Mouse (Mus musculus) midbrain, embryonic 14.5 days (tissue): ENCODE measurements around the gene Gm20388. TPM values are rescaled to one million over a fixed set of nuclear protein-coding genes. Genes with fewer than 3 reads are reported as not detected.
"Not testable (repeated sequence)": the region's sequence is repeated elsewhere in the genome, so short reads cannot be mapped to it uniquely, and the experiment has no call there.

ENCODE experiments used
- ATAC-seq: fragments of 200-750 bp; cut with Nextera tagmentation; 2 replicates; pipeline ENCODE4 v1.8.0; 2017; ENCODE audit warnings: moderate number of reproducible peaks, moderate library complexity; ENCODE audit not compliant: low FRiP score, low TSS enrichment
- DNase-seq: peaks from one replicate; pipeline ENCODE4 v3.0.0-alpha.2; 2015
- H3K27ac ChIP-seq: fragments of 300-500 bp; sonication (generic); replicated peaks from 2 replicates; pipeline ENCODE4 v1.5.1; 2014; ENCODE audit warnings: mild to moderate bottlenecking, low read depth, low read length, moderate library complexity
- H3K27me3 ChIP-seq: fragments of 300-500 bp; sonication (generic); 2 replicates; pipeline ENCODE4 v1.6.1; 2014; ENCODE audit warnings: low read length, control low read depth, mixed read lengths; ENCODE audit not compliant: control insufficient read depth, insufficient read depth
- H3K36me3 ChIP-seq: fragments of 300-500 bp; sonication (generic); 2 replicates; pipeline ENCODE4 v1.6.1; 2014; ENCODE audit warnings: low read length, control low read depth; ENCODE audit not compliant: control insufficient read depth, insufficient read depth
- H3K4me1 ChIP-seq: fragments of 300-500 bp; sonication (generic); 2 replicates; pipeline ENCODE4 v1.6.1; 2014; ENCODE audit warnings: mild to moderate bottlenecking, antibody characterized with exemption, low read length, control low read depth; ENCODE audit not compliant: control insufficient read depth, insufficient read depth
- H3K4me2 ChIP-seq: fragments of 300-500 bp; sonication (generic); 2 replicates; pipeline ENCODE4 v1.6.1; 2014; ENCODE audit warnings: mild to moderate bottlenecking, low read length, moderate library complexity
- H3K4me3 ChIP-seq: fragments of 300-500 bp; sonication (generic); replicated peaks from 2 replicates; pipeline ENCODE4 v1.5.1; 2014; ENCODE audit warnings: low read depth, low read length
- H3K9ac ChIP-seq: fragments of 300-500 bp; sonication (generic); replicated peaks from 2 replicates; pipeline ENCODE4 v1.6.1; 2014; ENCODE audit warnings: mild to moderate bottlenecking, low read length, moderate library complexity
- H3K9me3 ChIP-seq: fragments of 300-500 bp; sonication (generic); 2 replicates; pipeline ENCODE4 v1.6.1; 2016; ENCODE audit warnings: low read length, control low read depth, mixed read lengths; ENCODE audit not compliant: control insufficient read depth
- WGBS: fragments of 180-500 bp; shearing (Covaris S2); extraction: QIAGEN DNeasy Blood & Tissue Kit; methylation state at CpG from one replicate; pipeline ENCODE4 v1.1.7; 2014; 5-methylcytosine and 5-hydroxymethylcytosine counted together
- polyA plus RNA-seq: library from polyadenylated mRNA; unstranded; fragments of >200 nt; fragmentation: Nextera tagmentation; extraction: Ambion mirVana; gene quantifications from 2 replicates; pipeline ENCODE4 v1.2.1, GENCODE M21; 2014

Gm20388 gene
- polyA plus RNA-seq, 1 experiment from 2014 or later, result 4.1 TPM

- WGBS, result 23% methylated on average over 22 of the region's 22 CpGs
- H3K4me3 ChIP-seq, result peak overlapping the region; percentile 99
- H3K4me1 ChIP-seq, result peaks cover 32% of the 10 kb centered on the region
- H3K9ac ChIP-seq, result peak overlapping the region; percentile 76
- no peaks in the 10 kb centered on the region for H3K27me3 ChIP-seq
- no peaks in the 10 kb centered on the region for H3K36me3 ChIP-seq
- peak overlapping the region; percentile 95 for H3K27ac ChIP-seq
- no peak for DNase-seq
- H3K4me2 ChIP-seq, result peak overlapping the region; percentile 87
- no peaks in the 10 kb centered on the region for H3K9me3 ChIP-seq
- ATAC-seq, result no peak
These were observed 3132.5 kb downstream of the Gm20388 start for GRCm38 (mm10) chr8:123042974-123043625.

- Histone ChIP-seq H3K4me1 (peaks cover 25% of the 10 kb centered on the region), H3K27me3 (no peaks in the 10 kb centered on the region), H3K27ac (no peak overlapping the region), H3K9me3 (no peaks in the 10 kb centered on the region), H3K4me3 (no peak overlapping the region), H3K36me3 (no peaks in the 10 kb centered on the region), H3K4me2 (no peak overlapping the region), H3K9ac (no peak overlapping the region)
- no peak for DNase-seq
- 94% methylated on average over 3 of the region's 3 CpGs for WGBS
- no peak for ATAC-seq
These were observed 3133.3 kb downstream of the Gm20388 start for GRCm38 (mm10) chr8:123043941-123044340.

DNA sequence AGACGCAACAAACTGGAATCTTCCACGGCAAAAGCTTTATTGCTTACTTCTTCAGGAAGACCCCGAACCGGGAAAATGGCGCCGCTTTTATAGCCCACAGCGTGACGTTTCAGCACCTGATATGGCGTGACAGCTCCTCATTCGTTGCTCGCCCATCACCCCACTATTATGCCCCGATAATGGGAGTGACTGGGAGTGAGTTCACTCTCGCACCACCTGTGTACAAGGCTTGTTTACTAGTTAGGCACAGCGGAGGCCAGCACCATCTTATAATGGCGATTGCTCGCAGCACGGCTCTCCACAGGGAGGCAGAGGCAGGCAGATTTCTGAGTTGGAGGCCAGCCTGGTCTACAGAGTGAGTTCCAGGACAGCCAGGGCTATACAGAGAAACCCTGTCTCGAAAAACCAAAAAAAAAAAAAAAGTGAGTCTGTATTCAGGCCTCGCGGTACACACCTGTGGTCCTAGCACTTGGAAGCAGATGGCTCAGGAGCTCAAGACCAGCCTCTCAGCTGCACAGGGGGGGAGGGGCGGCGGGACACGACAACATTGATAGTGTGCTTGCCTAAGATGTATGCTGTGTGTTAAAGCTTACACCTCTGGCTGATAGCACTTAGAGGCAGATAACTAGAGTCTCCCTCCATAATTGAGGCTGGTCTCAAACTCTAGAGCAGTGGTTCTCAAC is 3134.2 kb downstream of the Gm20388 start:
- H3K9me3 ChIP-seq, H3K27ac ChIP-seq, H3K9ac ChIP-seq, H3K4me2 ChIP-seq, H3K27me3 ChIP-seq, DNase-seq, H3K4me3 ChIP-seq, ATAC-seq, H3K36me3 ChIP-seq: not testable (repeated sequence)
- H3K4me1 ChIP-seq, result peaks cover 15% of the 10 kb centered on the region
- WGBS, result 93% methylated on average over 23 of the region's 23 CpGs

DNA sequence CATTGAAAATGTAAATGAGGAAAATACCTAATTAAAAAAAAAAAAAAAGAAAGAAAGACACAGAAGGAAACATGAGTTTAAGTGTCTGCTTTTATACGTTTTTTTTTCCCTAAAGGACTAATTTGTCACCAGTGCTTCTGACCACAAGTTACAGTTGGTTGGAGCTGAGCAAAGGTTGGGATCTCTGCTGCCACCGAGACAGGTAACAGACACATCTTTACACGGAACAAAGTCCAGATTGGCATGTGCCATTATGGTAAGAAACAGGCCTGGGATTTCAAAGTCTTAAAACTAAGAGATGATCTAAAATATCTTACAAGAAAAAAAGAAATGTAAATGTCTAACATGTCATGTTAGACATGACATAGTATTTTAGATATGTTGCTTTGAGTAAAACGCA is 3136.1 kb downstream of the Gm20388 start:
- no peak overlapping the region for H3K4me3 ChIP-seq
- DNase-seq (no peak), ATAC-seq (no peak)
- 84% methylated on average over 4 of the region's 4 CpGs for WGBS
- no peaks in the 10 kb centered on the region for H3K36me3 ChIP-seq
- H3K9ac ChIP-seq, result no peak overlapping the region
- no peak overlapping the region for H3K27ac ChIP-seq
- no peaks in the 10 kb centered on the region for H3K9me3 ChIP-seq
- peaks cover 6% of the 10 kb centered on the region for H3K4me1 ChIP-seq
- H3K27me3 ChIP-seq, result no peaks in the 10 kb centered on the region
- H3K4me2 ChIP-seq, result no peak overlapping the region

GRCm38 (mm10) chr8:123047827-123048226 is 3137.2 kb downstream of the Gm20388 start:
- Histone ChIP-seq H3K4me3 (no peak overlapping the region), H3K4me1 (peaks cover 6% of the 10 kb centered on the region), H3K27ac (no peak overlapping the region), H3K9me3 (no peaks in the 10 kb centered on the region), H3K36me3 (no peaks in the 10 kb centered on the region), H3K27me3 (no peaks in the 10 kb centered on the region), H3K9ac (no peak overlapping the region), H3K4me2 (no peak overlapping the region)
- 88% methylated on average over 7 of the region's 7 CpGs for WGBS
- ATAC-seq (no peak), DNase-seq (no peak)

DNA sequence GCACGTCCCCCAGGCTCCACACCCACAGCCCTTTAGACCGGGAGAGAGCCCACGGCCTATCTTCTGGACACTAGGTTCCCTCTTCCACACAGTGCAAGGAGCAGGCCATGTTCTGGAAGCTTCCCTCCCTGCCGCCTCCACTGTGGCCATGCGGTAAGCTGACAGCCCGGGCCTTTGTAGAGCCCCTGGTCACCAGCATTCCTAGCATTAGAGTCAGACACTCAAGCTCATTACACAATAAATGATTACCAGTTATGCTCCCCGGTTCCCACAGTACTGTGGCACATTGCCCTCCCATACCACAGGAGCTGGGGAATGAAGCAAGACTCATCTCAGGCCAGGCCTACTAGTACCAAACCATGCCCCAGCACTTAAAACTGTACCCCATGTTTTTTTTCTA is 3137.8 kb downstream of the Gm20388 start:
- no peaks in the 10 kb centered on the region for H3K9me3 ChIP-seq
- no peak overlapping the region for H3K4me2 ChIP-seq
- H3K4me3 ChIP-seq, result no peak overlapping the region
- H3K4me1 ChIP-seq, result peaks cover 1% of the 10 kb centered on the region
- H3K36me3 ChIP-seq, result no peaks in the 10 kb centered on the region
- no peak overlapping the region for H3K27ac ChIP-seq
- WGBS, result 88% methylated on average over 7 of the region's 7 CpGs
- no peaks in the 10 kb centered on the region for H3K27me3 ChIP-seq
- DNase-seq, result no peak
- no peak overlapping the region for H3K9ac ChIP-seq
- no peak for ATAC-seq

DNA sequence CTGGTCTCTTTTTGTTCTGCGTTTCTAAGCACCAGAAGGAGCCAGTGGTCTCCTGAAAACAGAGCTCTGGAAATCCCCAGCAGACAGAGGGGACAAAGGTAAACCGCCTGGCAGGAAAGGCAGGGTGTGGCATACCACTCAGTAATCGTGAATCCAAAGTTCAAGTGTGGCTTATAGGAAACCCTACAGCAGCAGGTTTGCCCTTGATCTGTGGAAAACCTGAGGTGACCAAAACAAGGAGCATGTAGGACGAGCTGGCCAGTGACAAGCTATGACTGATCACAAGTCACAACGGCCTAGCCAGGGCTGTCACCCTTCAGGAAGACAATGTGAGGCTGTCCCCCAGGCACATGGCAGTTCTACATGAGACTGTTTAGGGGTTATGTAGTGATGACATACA is 3140.8 kb downstream of the Gm20388 start:
- WGBS, result 78% methylated on average over 5 of the region's 5 CpGs
- H3K9me3 ChIP-seq, result no peaks in the 10 kb centered on the region
- ATAC-seq, result no peak
- H3K36me3 ChIP-seq, result no peaks in the 10 kb centered on the region
- H3K4me2 ChIP-seq, result no peak overlapping the region
- H3K27ac ChIP-seq, result no peak overlapping the region
- H3K4me3 ChIP-seq, result no peak overlapping the region
- no peaks in the 10 kb centered on the region for H3K4me1 ChIP-seq
- no peak overlapping the region for H3K9ac ChIP-seq
- no peak for DNase-seq
- no peaks in the 10 kb centered on the region for H3K27me3 ChIP-seq

DNA sequence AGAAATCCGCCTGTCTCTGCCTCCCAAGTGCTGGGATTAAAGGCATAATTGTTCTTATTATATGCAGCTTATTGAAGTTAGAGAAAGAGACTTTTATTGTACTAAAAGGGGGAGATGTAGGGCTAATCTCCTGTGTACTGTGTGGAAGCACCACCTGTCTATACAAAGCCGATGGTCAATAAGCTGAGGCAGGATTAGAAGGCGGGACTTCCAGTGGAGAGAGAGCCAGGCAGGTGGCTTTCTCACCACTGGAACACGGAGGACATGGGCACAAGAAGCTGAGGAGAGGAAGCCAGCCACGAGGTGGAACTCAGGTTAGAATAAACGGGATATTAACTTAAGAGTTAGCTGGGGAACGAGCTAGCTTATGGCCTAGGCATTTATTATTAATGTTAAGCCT is 3152.1 kb downstream of the Gm20388 start, which contains the start of gene Spg7:
TSS of gene Spg7 (plus strand) at position 222 of the 400 bp plus-strand sequence.
- H3K36me3 ChIP-seq, result no peaks in the 10 kb centered on the region
- 72% methylated on average over 7 of the region's 7 CpGs for WGBS

DNA sequence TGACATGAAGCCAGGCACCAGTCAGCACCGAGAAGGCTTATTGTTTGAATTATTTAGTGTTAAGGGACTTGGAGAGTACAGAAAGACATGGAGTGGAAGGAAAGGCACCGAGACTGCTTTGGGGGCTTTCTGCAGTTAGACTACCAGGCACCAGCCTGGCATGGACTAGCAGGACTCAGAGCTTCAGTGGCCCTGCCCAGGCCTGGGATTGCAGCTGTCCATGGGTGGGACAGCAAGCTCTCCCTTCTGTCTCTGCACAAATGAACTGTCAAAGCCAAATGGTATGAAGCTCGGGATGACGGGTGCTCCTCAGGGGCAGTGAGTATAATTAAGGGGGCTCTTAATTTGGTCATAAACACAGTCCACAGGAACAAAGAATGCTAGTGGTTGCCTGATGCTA is 3153.4 kb downstream of the Gm20388 start:
- Histone ChIP-seq H3K36me3 (no peaks in the 10 kb centered on the region), H3K4me2 (peak overlapping the region; percentile 75), H3K27ac (no peak overlapping the region), H3K9ac (peak overlapping the region; percentile 87; the same call in 1 of the 2 replicates), H3K4me3 (peak overlapping the region; percentile 91; the same call in 1 of the 2 replicates), H3K9me3 (no peaks in the 10 kb centered on the region), H3K4me1 (peaks cover 20% of the 10 kb centered on the region), H3K27me3 (no peaks in the 10 kb centered on the region)
- WGBS, result 76% methylated on average over 4 of the region's 4 CpGs
- ATAC-seq, result no peak
- DNase-seq, result no peak

More for the DNA sequence above, 3152.1 kb downstream of the Gm20388 start, which contains the start of gene Spg7:
- Histone ChIP-seq H3K4me2 (no peak within 1 kb of the TSS), H3K4me3 (no peak within 1 kb of the TSS), H3K4me1 (peaks cover 20% of the 10 kb centered on the region), H3K27me3 (no peaks in the 10 kb centered on the region), H3K27ac (no peak within 1 kb of the TSS), H3K9ac (no peak within 1 kb of the TSS), H3K9me3 (no peaks in the 10 kb centered on the region)
- no peak for ATAC-seq
- no peak for DNase-seq
